Mouse (Mus musculus): Measurements from ENCODE around the gene H2-T22. TPM values are rescaled to one million over a fixed set of nuclear protein-coding genes. Genes with fewer than 3 reads are reported as not detected.
A peak's percentile ranks its signal among the peaks of the same experiment; 100 is the strongest.

The H2-T22 gene
- polyA plus RNA-seq, 1 experiment from 2014 or later, result 18.8 TPM

GRCm38 (mm10) chr17:35991781-35992180 is 50.8 kb downstream of the H2-T22 start:
- 18% methylated on average over 10 of the region's 10 CpGs for WGBS
- ATAC-seq (ENCODE audit: insufficient read depth, low FRiP score, low read depth), result 0 out of 2 replicates have a peak, but pooled peaks have one; percentile 12
- 0 out of 2 replicates have a peak overlapping the region, but pooled peaks have one; percentile 12 for H3K4me2 ChIP-seq

More at GRCm38 (mm10) chr17:35991781-35992180, 50.8 kb downstream of the H2-T22 start:
- Histone ChIP-seq H3K4me3 (replicated peaks) (no peak overlapping the region), H3K27ac (peak overlapping the region; percentile 42), H3K9me3 (no peaks in the 10 kb centered on the region), H3K4me1 (peaks cover 9% of the 10 kb centered on the region; the same call in 1 of the 2 replicates), H3K27me3 (replicated peaks) (no peaks in the 10 kb centered on the region), H3K9ac (no peak overlapping the region), H3K36me3 (peaks cover 12% of the 10 kb centered on the region; the same call in 1 of the 2 replicates)

Other genes with a start within 250 kb of the H2-T22 start
- gene Ier3, start 221.1 kb downstream of the H2-T22 start, polyA plus RNA-seq (2015; fragmentation: Nextera tagmentation; extraction: Ambion mirVana), result 14.5 and 16.7 TPM in 2 replicates
- 45.3 and 46.0 TPM in 2 replicates for gene Flot1, start 219.5 kb downstream of the H2-T22 start, polyA plus RNA-seq (2015; fragmentation: Nextera tagmentation; extraction: Ambion mirVana)
- gene Tubb5, start 204.4 kb downstream of the H2-T22 start, polyA plus RNA-seq (2015; fragmentation: Nextera tagmentation; extraction: Ambion mirVana), result 762 and 772 TPM in 2 replicates
- gene Mdc1, start 201.2 kb downstream of the H2-T22 start, polyA plus RNA-seq (2015; fragmentation: Nextera tagmentation; extraction: Ambion mirVana), result 15.2 and 19.7 TPM in 2 replicates
- 54.0 and 54.7 TPM in 2 replicates for gene Nrm, start 181.4 kb downstream of the H2-T22 start, polyA plus RNA-seq (2015; fragmentation: Nextera tagmentation; extraction: Ambion mirVana)
- 17.0 and 18.6 TPM in 2 replicates for gene Ppp1r18, start 177.2 kb downstream of the H2-T22 start, polyA plus RNA-seq (2015; fragmentation: Nextera tagmentation; extraction: Ambion mirVana)
- 37.8 and 41.4 TPM in 2 replicates for gene Dhx16, start 162.9 kb downstream of the H2-T22 start, polyA plus RNA-seq (2015; fragmentation: Nextera tagmentation; extraction: Ambion mirVana)
- gene 2310061I04Rik, start 145.3 kb downstream of the H2-T22 start, polyA plus RNA-seq (2015; fragmentation: Nextera tagmentation; extraction: Ambion mirVana), result 21.7 and 23.9 TPM in 2 replicates
- 53.2 and 62.8 TPM in 2 replicates for gene Atat1, start 132.7 kb downstream of the H2-T22 start, polyA plus RNA-seq (2015; fragmentation: Nextera tagmentation; extraction: Ambion mirVana)
- 89.5 and 101 TPM in 2 replicates for gene Mrps18b, start 126.4 kb downstream of the H2-T22 start, polyA plus RNA-seq (2015; fragmentation: Nextera tagmentation; extraction: Ambion mirVana)
- gene Ppp1r10, start 126.3 kb downstream of the H2-T22 start, polyA plus RNA-seq (2015; fragmentation: Nextera tagmentation; extraction: Ambion mirVana), result 32.3 and 36.4 TPM in 2 replicates
- gene Abcf1, start 73.0 kb downstream of the H2-T22 start, polyA plus RNA-seq (2015; fragmentation: Nextera tagmentation; extraction: Ambion mirVana), result 94.0 and 94.7 TPM in 2 replicates
- gene Gnl1, start 62.9 kb downstream of the H2-T22 start, polyA plus RNA-seq (2015; fragmentation: Nextera tagmentation; extraction: Ambion mirVana), result 41.4 and 47.0 TPM in 2 replicates
- gene Prr3, start 62.5 kb downstream of the H2-T22 start, polyA plus RNA-seq (2015; fragmentation: Nextera tagmentation; extraction: Ambion mirVana), result 27.6 and 29.0 TPM in 2 replicates
- 2.6 and 4.2 TPM in 2 replicates for gene H2-T24, start 22.2 kb downstream of the H2-T22 start, polyA plus RNA-seq (2015; fragmentation: Nextera tagmentation; extraction: Ambion mirVana)
- gene H2-T23, start 9.9 kb downstream of the H2-T22 start, polyA plus RNA-seq (2015; fragmentation: Nextera tagmentation; extraction: Ambion mirVana), result 11.4 and 14.8 TPM in 2 replicates
- gene Gm6034, start 214 bp upstream of the H2-T22 start, polyA plus RNA-seq (2015; fragmentation: Nextera tagmentation; extraction: Ambion mirVana), result 0.09 and 0.13 TPM in 2 replicates
- 0.28 and 0.50 TPM in 2 replicates for gene Gm11127, start 15.6 kb upstream of the H2-T22 start, polyA plus RNA-seq (2015; fragmentation: Nextera tagmentation; extraction: Ambion mirVana)
- not detected in 2 replicates for gene Gm19684, start 78.9 kb upstream of the H2-T22 start, polyA plus RNA-seq (2015; fragmentation: Nextera tagmentation; extraction: Ambion mirVana)
- 0.30 TPM in 1 of 2 replicates, not detected in the other for gene Gm7030, start 86.7 kb upstream of the H2-T22 start, polyA plus RNA-seq (2015; fragmentation: Nextera tagmentation; extraction: Ambion mirVana)
- 0.79 and 0.94 TPM in 2 replicates for gene Gm8909, start 125.8 kb upstream of the H2-T22 start, polyA plus RNA-seq (2015; fragmentation: Nextera tagmentation; extraction: Ambion mirVana)
- 4.5 and 5.6 TPM in 2 replicates for gene H2-T3, start 147.5 kb upstream of the H2-T22 start, polyA plus RNA-seq (2015; fragmentation: Nextera tagmentation; extraction: Ambion mirVana)
- 116 and 124 TPM in 2 replicates for gene Rpp21, start 215.3 kb upstream of the H2-T22 start, polyA plus RNA-seq (2015; fragmentation: Nextera tagmentation; extraction: Ambion mirVana)
- gene Trim39, start 229.5 kb upstream of the H2-T22 start, polyA plus RNA-seq (2015; fragmentation: Nextera tagmentation; extraction: Ambion mirVana), result 16.4 and 17.3 TPM in 2 replicates
- gene H2-M10.2, start 243.7 kb upstream of the H2-T22 start, polyA plus RNA-seq (2015; fragmentation: Nextera tagmentation; extraction: Ambion mirVana), result not detected in 2 replicates

Measured in stomach, embryonic 15.5 days (tissue).